Mouse (Mus musculus): Measurements from ENCODE around the gene Chfr. TPM values are rescaled to one million over a fixed set of nuclear protein-coding genes. Genes with fewer than 3 reads are reported as not detected.

Gene Chfr
- polyA plus RNA-seq (2012; rRNA removed) (15.8 and 16.0 TPM in 2 replicates), polyA plus RNA-seq (2014; fragmentation: Nextera tagmentation; extraction: Ambion mirVana) (18.3 and 19.1 TPM in 2 replicates)

GRCm38 (mm10) chr5:110135293-110136086 is at the start of gene Chfr:
Gene Chfr, plus strand, starts transcription at chr5:110135842.
- H3K4me2 ChIP-seq (ENCODE audit: low read depth) = peak within 1 kb of the TSS; percentile 86
- ATAC-seq (ENCODE audit: insufficient read depth) (peak; percentile 100), DNase-seq (ENCODE audit: low read depth in 3 of 3, low spot score in 3 of 3) (peak; percentile 94 to 97 (median 95))
- WGBS (ENCODE audit: insufficient replicate concordance) = 2% methylated on average over 46 of the region's 46 CpGs
- H3K9ac ChIP-seq (replicated peaks) = peak within 1 kb of the TSS; percentile 92
- peak within 1 kb of the TSS; percentile 77 to 99 for H3K4me3 ChIP-seq (ENCODE audit: insufficient read depth in 1 of 2, low read depth in 2 of 2, low read length in 2 of 2)
- TF ChIP-seq EP300 (IDR thresholded peaks at IDR 0.05; ENCODE audit: low read depth) (no peak), CTCF (IDR thresholded peaks at IDR 0.05; ENCODE audit: low read depth) (0 out of 2 replicates have a peak, but pooled peaks have one; percentile 15)
- H3K27me3 ChIP-seq (ENCODE audit: control insufficient read depth, insufficient read depth, low read length) = no peaks in the 10 kb centered on the region
- H3K27ac ChIP-seq = peak within 1 kb of the TSS; percentile 81
- no peaks in the 10 kb centered on the region; the same call in 1 of the 2 replicates for H3K36me3 ChIP-seq (replicated peaks; ENCODE audit: control insufficient read depth, insufficient read depth, low read depth)
- no peaks in the 10 kb centered on the region for H3K9me3 ChIP-seq (ENCODE audit: control insufficient read depth, low read length)
- H3K4me1 ChIP-seq (replicated peaks; ENCODE audit: control insufficient read depth in 2 of 2, insufficient read depth in 2 of 2, low read length in 1 of 2) = peaks cover 3% of the 10 kb centered on the region in 2 experiments; a peak in 3 of 4 replicates

DNA sequence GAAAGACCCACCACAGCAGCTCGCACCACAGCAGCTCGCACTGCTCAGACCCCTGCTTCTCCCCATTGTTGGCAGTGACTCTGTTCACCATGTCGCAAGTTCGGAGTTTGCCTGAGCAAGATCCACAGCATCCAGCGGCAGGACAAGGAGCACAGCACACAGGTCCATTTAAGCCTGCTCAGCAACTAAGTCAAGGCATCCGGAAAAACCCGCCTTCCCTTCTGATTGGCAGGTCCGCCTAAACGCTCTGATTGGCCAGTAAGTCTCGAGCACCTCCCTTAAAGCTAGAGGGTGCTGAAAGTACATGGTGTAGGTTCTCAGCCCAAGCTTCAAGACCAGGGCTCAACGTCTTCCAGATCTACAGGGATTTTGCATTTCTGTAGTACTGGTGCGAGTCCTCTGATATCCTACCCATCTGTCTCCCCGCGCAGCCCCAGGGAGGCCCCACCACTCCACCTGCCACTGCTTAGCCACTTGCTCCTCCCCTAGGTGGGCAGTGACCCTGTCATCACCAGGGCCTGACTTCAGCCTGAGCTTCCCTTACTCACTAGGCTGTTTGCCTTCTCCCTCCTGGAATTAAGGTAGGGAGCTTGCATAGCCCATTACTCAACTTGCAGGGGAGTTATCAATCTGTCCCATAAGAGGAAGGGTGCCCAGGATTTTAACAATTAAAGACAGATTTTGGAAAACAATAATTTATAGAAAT is 49.3 kb upstream of the Chfr start:
- no peaks in the 10 kb centered on the region for H3K36me3 ChIP-seq (replicated peaks; ENCODE audit: control insufficient read depth, insufficient read depth, low read depth)
- 50% methylated on average over 14 of the region's 14 CpGs for WGBS (ENCODE audit: insufficient replicate concordance)
- H3K27ac ChIP-seq = no peak overlapping the region
- TF ChIP-seq CTCF (IDR thresholded peaks at IDR 0.05; ENCODE audit: low read depth) = no peak
- TF ChIP-seq EP300 (IDR thresholded peaks at IDR 0.05; ENCODE audit: low read depth) = no peak
- no peak for DNase-seq (ENCODE audit: low read depth in 3 of 3, low spot score in 3 of 3)
- H3K9ac ChIP-seq (replicated peaks) = no peak overlapping the region
- H3K4me1 ChIP-seq (replicated peaks; ENCODE audit: control insufficient read depth in 2 of 2, insufficient read depth in 2 of 2, low read length in 1 of 2) = no peaks in the 10 kb centered on the region
- 0 out of 4 replicates have a peak overlapping the region, but pooled peaks of 1 of the 2 experiments have one; percentile 6 for H3K4me3 ChIP-seq (ENCODE audit: insufficient read depth in 1 of 2, low read depth in 2 of 2, low read length in 2 of 2)
- H3K27me3 ChIP-seq (ENCODE audit: control insufficient read depth, insufficient read depth, low read length) = no peaks in the 10 kb centered on the region
- no peaks in the 10 kb centered on the region for H3K9me3 ChIP-seq (ENCODE audit: control insufficient read depth, low read length)
- H3K4me2 ChIP-seq (ENCODE audit: low read depth) = no peak overlapping the region
- ATAC-seq (ENCODE audit: insufficient read depth) = peak; percentile 63; the same call in 1 of the 2 replicates

- Histone ChIP-seq H3K4me2 (ENCODE audit: low read depth) (no peak overlapping the region), H3K4me3 (ENCODE audit: insufficient read depth in 1 of 2, low read depth in 2 of 2, low read length in 2 of 2) (no peak overlapping the region), H3K27ac (no peak overlapping the region), H3K9ac (replicated peaks) (no peak overlapping the region), H3K36me3 (replicated peaks; ENCODE audit: control insufficient read depth, insufficient read depth, low read depth) (no peaks in the 10 kb centered on the region), H3K27me3 (ENCODE audit: control insufficient read depth, insufficient read depth, low read length) (no peaks in the 10 kb centered on the region), H3K9me3 (ENCODE audit: control insufficient read depth, low read length) (no peaks in the 10 kb centered on the region), H3K4me1 (replicated peaks; ENCODE audit: control insufficient read depth in 2 of 2, insufficient read depth in 2 of 2, low read length in 1 of 2) (peaks cover 0 to 6% of the 10 kb centered on the region in 2 experiments; a peak in 2 of 4 replicates)
- ATAC-seq (ENCODE audit: insufficient read depth) (no peak), DNase-seq (ENCODE audit: low read depth in 3 of 3, low spot score in 3 of 3) (no peak)
- 44% methylated on average over 2 of the region's 2 CpGs for WGBS (ENCODE audit: insufficient replicate concordance)
- TF ChIP-seq EP300 (IDR thresholded peaks at IDR 0.05; ENCODE audit: low read depth) = no peak
- no peak for TF ChIP-seq CTCF (IDR thresholded peaks at IDR 0.05; ENCODE audit: low read depth)
Observed at GRCm38 (mm10) chr5:110091546-110091945, 44.1 kb upstream of the Chfr start.

DNA sequence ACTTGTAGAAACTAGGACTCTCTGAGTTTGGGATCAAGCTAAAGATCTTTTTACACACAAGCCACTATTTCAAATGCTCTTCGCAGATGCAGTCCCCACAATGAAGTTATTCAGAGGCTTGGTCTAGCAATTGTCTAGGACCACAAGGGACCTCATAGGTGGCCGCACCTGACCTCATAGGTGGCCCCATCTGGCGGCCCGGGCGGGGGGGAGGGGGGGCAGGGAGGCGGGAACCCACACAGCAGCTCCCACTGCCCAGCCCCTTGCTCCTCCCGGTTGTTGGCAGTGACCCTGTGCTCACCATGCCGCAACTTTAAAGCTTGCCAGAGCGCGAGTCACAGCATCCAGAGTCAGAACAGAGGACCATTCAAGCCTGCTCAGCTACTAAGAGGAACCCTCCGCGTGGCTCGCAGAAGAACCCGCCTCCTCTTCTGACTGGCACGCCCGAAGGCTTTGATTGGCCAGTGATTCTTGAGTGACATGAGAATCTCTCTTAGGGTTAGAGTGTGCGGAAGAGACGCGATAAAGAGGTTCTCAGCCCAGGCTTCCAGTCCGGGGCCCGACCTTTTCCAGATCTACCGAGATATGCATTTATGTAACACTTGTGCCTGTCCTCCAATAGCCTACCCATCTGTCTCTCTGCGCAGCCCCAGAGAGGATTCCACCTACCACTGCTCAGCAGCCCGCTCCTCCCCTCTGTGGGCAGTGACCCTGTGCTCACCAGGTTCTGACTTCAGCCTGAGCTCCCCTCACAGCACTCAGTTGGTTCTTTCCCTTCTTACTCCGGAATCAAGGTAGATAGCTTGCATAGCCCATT is 41.4 kb upstream of the Chfr start, which contains the start of gene Gm35315:
Gm35315 (minus strand) TSS at position 391 of the 817 bp plus-strand sequence.
- Histone ChIP-seq H3K27me3 (ENCODE audit: control insufficient read depth, insufficient read depth, low read length) (no peaks in the 10 kb centered on the region), H3K27ac (peak within 1 kb of the TSS; percentile 52), H3K9ac (replicated peaks) (peak within 1 kb of the TSS; percentile 55), H3K36me3 (replicated peaks; ENCODE audit: control insufficient read depth, insufficient read depth, low read depth) (no peaks in the 10 kb centered on the region), H3K9me3 (ENCODE audit: control insufficient read depth, low read length) (no peaks in the 10 kb centered on the region), H3K4me3 (ENCODE audit: insufficient read depth in 1 of 2, low read depth in 2 of 2, low read length in 2 of 2) (peak within 1 kb of the TSS; percentile 53 to 71), H3K4me1 (replicated peaks; ENCODE audit: control insufficient read depth in 2 of 2, insufficient read depth in 2 of 2, low read length in 1 of 2) (peaks cover 0 to 6% of the 10 kb centered on the region in 2 experiments; a peak in 2 of 4 replicates), H3K4me2 (ENCODE audit: low read depth) (peak within 1 kb of the TSS; percentile 75)
- WGBS (ENCODE audit: insufficient replicate concordance) = under 1% methylated on average over 25 of the region's 25 CpGs
- DNase-seq (ENCODE audit: low read depth in 3 of 3, low spot score in 3 of 3) = peak; percentile 84 to 89 (median 86)
- peak; percentile 97 for ATAC-seq (ENCODE audit: insufficient read depth)
- no peak for TF ChIP-seq CTCF (IDR thresholded peaks at IDR 0.05; ENCODE audit: low read depth)
- no peak for TF ChIP-seq EP300 (IDR thresholded peaks at IDR 0.05; ENCODE audit: low read depth)

Measured in liver, embryonic 14.5 days (tissue).